Mouse (Mus musculus) cerebellum, adult 18-20 months (tissue): ENCODE measurements around the gene Il6.
A peak's percentile ranks its signal among the peaks of the same experiment; 100 is the strongest.
"Not testable (repeated sequence)": the region's sequence is repeated elsewhere in the genome, so short reads cannot be mapped to it uniquely, and the experiment has no call there.

Experiments used
- DNase-seq, 2 experiments: peaks; one replicate each; pipeline ENCODE4 v3.0.0; 2021

Il6 gene

DNA sequence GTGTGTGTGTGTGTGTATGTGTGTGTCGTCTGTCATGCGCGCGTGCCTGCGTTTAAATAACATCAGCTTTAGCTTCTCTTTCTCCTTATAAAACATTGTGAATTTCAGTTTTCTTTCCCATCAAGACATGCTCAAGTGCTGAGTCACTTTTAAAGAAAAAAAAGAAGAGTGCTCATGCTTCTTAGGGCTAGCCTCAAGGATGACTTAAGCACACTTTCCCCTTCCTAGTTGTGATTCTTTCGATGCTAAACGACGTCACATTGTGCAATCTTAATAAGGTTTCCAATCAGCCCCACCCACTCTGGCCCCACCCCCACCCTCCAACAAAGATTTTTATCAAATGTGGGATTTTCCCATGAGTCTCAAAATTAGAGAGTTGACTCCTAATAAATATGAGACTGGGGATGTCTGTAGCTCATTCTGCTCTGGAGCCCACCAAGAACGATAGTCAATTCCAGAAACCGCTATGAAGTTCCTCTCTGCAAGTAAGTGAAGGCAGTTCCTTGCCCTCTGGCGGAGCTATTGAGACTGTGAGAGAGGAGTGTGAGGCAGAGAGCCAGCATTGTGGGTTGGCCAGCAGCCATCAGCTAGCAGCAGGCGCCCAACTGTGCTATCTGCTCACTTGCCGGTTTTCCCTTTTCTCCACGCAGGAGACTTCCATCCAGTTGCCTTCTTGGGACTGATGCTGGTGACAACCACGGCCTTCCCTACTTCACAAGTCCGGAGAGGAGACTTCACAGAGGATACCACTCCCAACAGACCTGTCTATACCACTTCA is at the start of gene Il6:
Gene Il6 (plus strand): TSS at position 389 of the 778 bp plus-strand sequence.
- DNase-seq = peak; percentile 87 to 89

DNA sequence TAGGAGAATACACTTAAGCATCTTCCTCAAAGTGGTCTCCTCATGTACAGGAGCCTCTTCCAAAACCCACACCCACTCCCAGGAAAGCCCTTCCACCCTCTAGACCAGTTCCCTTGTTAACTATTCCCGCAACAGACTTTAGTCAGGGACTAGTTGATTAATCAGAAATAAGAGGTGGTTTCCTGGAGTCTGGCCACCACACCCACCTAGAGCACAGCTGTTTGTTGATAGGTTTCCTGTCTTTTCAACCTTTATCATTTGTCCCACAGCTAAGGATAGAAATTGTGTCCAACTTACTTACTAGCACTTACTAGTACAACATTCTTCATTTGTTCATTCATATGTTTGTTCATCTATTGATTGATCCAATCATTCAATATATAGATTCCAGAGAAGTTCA is 49.4 kb upstream of the Il6 start:
- DNase-seq = no peak

DNA sequence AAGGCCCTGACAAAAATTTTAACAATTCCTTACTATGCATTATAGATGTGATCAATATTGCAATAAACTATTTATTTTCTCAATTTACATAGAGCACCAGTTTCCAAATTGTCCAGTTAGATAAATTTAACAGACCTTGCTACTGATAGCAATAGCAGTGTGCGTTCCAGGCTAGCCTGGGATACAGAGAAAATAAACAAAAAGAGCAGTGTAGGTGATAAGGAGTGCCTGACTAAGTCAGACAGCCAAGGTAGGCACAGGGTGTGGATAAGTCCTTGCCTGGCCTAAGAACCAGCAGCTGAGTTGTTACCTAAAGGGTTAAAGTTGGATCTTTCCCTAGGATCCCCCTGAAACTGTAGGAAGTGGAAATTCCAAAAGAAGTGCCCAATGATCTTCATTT is 42.7 kb upstream of the Il6 start:
- no peak for DNase-seq

DNA sequence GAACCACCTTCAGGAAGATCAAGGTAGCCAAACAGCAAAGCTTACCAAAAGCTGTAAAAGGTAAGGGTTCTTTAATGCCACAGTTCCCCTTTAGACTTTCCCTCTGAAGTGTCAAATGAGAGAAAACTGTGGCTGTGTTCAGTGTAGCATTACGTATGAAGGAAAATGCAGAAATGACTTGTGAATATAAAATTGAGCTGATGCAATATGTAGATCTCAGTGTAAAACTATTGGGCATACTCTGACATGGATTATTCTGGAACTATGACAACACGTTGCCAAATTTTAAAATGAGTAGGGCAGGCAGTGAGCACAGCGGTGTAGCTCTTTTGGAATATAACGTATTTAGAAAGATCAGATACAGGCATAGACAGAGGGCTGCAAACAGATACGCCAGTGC is 40.1 kb upstream of the Il6 start:
- no peak for DNase-seq

DNA sequence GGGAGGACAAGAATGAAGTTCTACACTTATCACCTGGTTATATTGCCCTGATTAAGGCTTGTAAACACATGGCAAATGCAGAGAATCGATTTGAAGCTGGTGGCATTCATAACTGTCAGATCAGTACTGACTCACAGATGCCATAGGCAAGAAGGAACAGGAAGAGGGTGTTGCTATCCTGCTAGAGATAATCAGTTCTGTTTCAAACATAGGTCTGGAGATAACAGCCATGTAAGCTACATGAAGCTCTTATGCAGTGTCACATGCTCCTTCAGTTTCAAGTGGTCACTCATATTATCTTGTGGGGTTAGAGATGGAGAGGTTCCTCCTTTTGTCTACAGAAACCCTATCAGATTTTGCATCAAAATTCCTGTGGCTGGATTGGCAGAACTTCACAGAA is 39.4 kb upstream of the Il6 start:
- no peak for DNase-seq

DNA sequence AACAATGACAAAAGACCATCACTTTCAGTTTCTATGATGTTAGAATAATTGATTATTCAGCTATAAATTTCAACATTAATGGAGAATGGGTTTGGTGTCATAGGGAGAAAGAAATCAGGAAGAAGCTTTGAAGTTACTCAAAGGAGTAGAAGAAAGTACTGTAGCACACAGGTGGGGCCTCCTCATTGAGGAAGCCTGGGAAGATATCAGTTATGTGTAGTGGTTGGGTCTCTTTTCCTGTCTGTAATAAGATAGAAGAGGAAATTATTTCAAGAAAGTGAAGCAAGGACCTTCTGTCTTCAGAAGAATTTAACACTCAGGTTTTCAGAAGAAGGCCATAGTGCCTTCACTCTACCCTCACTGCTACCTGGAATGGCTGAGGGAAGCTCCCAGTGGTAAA is 38.8 kb upstream of the Il6 start:
- DNase-seq = no peak

DNA sequence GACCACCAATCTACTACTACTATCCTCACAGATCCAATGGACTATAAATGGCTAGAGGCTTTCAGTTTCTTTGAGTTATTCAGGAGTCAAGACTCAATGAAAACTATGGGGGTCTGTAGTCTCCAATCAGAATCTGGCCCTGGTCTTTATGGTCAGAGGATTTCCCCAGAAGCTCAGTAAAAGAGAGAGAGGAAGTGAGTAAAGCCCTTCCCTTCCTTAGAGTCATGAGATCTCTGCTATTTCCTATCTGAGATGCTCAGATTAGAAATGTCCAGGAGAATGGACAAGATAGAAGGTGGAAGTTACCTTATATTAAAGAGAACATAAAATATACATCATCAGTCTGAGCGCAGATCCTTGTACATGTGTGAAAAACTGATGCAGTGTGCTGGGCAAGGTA is 19.3 kb upstream of the Il6 start:
- no peak for DNase-seq

DNA sequence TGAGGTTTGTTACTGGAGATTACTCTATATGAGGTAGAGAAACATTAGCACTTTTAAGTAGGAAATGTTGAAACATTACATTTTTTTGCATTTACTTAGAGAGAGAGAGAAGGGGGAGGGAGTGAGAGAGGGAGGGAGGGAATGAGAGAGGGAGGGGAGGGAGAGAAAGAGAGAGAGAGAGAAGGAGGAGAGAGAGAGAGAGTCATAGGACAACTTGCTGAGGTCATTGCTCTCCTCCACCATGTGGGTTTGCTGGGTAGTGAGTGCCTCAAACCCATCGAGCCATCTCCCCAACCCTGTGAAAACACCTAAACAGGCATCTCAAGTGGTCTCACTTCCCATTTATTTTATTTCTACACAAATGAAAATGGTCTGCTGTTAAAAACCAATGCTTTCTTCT is 18.6 kb upstream of the Il6 start:
- DNase-seq = no peak

DNA sequence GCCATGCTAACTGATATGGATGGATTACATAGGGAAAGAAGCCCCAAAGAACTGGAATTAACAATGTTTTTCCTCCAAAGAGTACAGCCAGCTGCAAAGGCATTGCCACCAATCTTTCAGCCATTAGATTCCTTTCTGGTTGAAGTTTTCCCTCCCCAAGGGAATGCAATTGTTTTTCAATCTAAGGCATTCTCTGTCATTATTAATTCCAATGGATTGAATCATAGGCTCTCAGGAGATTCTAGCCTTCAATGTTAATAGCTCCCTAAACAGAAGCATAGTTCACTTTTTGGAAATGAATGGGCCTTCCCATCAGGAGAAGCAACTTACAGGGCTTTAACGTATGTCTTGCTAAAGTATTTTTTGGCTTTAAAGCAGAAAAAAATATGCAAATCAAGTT is 15.6 kb upstream of the Il6 start:
- DNase-seq = no peak

DNA sequence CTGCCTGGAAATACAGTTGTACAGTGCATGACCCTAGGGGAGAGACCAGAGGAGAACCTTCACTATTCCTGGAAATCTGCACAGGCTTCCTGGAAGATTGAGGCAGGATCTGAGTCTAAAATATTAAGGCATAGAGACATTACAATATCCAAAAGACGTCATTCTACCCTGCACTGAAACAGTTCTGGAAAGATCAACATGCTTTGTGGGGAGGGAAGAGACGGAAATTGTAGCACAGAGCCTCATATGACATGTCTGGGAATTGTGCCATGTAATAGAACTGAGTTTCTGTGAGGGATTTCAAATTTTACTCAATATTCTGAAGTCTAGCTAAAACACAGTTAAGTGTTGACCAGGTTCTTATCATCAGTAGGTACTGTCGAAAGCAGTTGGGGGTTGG is 12.0 kb upstream of the Il6 start:
- no peak for DNase-seq

DNA sequence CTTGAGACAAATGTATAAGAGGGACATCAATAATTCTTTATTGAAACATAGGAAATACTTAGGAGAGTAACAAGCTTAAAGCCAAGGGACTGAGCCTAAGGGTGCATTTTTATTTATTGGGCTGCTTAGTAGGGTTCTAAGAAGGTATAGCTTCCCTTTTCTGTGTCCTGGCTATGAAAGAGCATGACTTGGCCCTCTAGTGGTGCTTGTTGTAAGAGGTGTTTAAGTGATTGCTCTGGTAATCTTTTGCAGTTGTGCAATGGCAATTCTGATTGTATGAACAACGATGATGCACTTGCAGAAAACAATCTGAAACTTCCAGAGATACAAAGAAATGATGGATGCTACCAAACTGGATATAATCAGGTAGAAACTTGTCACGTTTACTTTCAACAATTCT is 1.7 kb downstream of the Il6 start:
- DNase-seq = peak; percentile 4 to 6

DNA sequence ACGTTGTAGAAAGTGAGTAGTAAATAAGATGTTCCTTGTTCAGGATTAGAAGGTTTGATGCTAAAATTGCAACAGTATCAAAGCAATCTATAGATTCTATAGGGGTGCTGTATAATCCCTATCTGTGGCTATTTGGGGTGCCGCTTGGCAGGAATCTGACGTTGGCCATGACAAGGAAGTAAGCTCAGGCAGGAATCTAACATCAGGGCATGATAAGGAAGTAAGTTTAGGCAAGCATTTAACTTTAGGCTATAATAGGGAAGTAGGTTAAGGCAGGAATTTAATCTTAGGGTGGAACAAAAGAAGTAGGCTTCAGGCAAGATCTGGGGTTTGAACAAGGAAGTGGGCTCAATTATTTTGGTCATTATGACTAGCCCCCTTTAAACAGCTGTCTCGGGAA is 22.9 kb downstream of the Il6 start:
- DNase-seq = not testable (repeated sequence)

DNA sequence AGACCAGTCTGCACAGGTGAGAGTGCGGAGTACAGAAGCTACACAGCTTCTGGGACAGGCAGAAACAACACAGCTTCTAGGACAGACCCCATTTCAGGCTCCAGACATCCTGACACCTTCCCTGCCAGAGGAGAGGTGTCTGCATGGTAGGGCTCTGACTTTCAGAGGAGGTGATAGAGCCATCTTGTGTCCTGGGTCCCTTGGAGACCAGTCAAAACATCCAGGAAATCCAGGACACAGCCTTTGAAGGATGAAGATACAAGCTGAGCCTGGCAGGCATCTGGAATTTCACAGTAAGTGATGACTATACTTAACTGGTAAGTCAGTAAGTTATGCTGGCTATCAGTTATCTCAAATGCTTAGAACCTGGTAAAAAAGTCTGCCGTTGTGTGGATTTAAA is 24.2 kb downstream of the Il6 start:
- DNase-seq = not testable (repeated sequence)

DNA sequence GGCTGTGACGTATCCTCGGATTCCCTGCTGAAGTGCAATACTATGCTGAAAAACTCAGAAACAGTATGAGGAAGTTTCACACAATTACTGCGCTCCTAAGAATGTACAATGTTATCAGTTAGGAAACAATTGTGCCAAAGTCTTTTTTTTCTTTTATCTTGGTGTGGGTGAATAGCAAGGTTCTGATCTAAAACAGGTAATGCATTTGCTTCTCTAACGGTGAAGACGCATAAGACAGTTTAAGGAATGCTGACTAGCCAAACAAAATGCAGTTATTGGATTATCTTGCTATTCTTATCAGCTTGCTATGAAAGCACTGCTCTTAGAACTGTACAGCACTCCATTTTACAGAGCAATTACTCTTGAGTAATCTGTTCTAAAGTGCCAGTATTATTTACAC is 26.4 kb downstream of the Il6 start:
- not testable (repeated sequence) for DNase-seq

DNA sequence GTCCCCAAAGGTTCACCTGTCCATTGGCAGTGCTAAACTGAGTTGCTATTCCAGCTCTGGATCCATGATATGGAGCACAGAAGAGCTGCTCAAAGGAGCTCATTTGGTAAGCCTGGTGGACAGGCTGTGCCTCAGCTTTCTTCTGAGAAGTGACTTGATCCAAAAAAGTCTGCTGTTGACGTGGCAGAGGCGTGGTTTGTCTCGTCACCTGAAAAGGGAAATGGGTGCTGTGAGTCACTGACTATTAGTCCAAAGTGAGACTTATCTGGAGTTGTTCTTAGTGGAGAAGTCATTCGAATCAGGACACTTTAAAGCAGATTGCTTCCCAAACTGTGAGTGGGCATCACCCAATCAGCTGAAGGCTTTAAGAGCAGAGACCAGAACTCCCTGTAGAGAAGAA is 26.9 kb downstream of the Il6 start:
- not testable (repeated sequence) for DNase-seq

DNA sequence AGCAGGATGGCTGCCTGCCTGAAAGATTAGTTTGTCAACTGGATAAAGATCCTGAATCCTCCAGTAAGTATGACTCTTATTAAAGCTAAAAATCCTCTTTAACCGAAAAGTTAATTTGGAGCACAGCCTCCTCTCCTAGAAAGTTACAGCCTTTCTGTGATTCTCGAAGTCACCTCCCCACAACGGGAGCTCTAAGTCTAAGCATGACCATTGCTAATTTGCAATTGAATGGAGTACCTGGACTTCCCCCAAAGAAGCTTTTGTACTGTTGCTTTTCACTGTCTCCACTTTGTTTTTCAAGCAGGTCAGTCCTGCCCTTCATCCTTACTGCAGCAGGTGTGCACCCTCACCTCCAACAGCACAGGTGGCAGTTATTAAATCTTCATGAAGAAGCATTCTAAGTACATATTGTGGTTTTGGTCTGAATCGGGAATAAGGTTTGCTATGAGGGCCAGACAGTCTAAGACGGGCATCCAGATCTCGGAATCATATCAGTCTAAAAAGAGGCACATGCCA is 45.4 kb downstream of the Il6 start:
- DNase-seq = no peak

DNA sequence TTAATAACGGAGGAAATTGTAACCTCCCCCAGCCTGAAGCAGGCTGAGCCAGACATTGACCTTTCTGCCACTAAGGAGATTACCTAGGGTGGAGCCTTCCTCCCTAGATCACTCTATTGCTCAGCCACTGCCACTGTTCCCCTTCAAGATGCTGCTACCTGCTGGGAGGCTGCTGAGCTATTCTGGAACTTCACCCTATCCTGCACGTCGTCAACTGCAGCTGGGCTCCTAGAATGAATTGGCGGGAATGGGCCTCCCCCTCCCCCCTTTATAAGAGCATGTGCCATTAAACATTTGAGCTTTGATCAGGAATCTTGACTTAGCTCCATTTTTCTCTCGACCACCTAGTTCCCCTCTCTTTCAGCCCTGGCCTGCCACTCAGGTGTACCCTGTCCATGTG is 46.7 kb downstream of the Il6 start:
- DNase-seq = not testable (repeated sequence)

DNA sequence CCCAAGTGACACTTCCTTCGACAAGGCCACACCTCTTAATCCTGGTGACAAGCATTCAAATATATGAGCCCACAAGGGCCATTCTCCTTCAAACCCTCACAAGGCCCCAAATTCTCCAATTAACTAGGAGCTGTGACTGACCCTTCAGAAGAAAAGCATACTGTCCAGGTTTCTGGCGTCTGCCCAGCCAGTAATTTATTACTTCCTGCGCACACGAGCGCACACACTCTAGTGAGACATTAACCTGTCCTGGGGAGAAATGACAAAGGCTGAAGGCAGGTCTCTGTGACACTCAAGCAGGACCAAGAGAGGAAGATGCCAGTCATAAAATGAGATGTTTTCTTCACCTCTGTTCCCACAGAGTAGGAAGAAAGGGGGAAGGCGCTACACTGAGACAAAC is 54.8 kb downstream of the Il6 start:
- no peak for DNase-seq
